Mouse (Mus musculus) olfactory bulb, adult 2 months (tissue): ENCODE results near the gene Nme8. TPM values are rescaled to one million over a fixed set of nuclear protein-coding genes. Genes with fewer than 3 reads are reported as not detected.

Experiments
- H3K27ac ChIP-seq: fragments of 200-500 bp; 2 replicates; pipeline ENCODE4 v1.5.1; 2012; ENCODE audit warnings: low read depth, low read length; ENCODE audit not compliant: insufficient read depth
- H3K4me1 ChIP-seq: fragments of 200-500 bp; 2 replicates; pipeline ENCODE4 v1.6.1; 2012; ENCODE audit warnings: low read length; ENCODE audit not compliant: control insufficient read depth, insufficient read depth
- H3K4me3 ChIP-seq: fragments of 200-500 bp; 2 replicates; pipeline ENCODE4 v1.5.1; 2012; ENCODE audit warnings: mild to moderate bottlenecking, low read depth, low read length, moderate library complexity; ENCODE audit not compliant: insufficient read depth
- CTCF ChIP-seq: fragments of 200-500 bp; IDR thresholded peaks from 2 replicates; pipeline ENCODE4 v1.5.1; 2012; ENCODE audit warnings: low read depth, mild to moderate bottlenecking, low read length, moderate library complexity; ENCODE audit not compliant: insufficient read depth
- POLR2A ChIP-seq: fragments of 200-500 bp; IDR thresholded peaks from 2 replicates; pipeline ENCODE4 v1.6.1; 2012; ENCODE audit warnings: mild to moderate bottlenecking, low read depth, low read length, moderate library complexity; ENCODE audit not compliant: insufficient read depth
- WGBS: fragments of 180-500 bp; shearing (Covaris S2); methylation state at CpG from one replicate; pipeline ENCODE4 v1.1.7; 2018; 5-methylcytosine and 5-hydroxymethylcytosine counted together
- polyA plus RNA-seq: library from polyadenylated mRNA; stranded (reverse); fragments of >200 nt; gene quantifications from 2 replicates; pipeline ENCODE4 v1.2.4, GENCODE M21; 2012; ENCODE audit warnings: low replicate concordance; ENCODE audit not compliant: missing spikeins, insufficient read depth, insufficient read length

Gene Nme8
- polyA plus RNA-seq, 1 experiment, result not detected

DNA sequence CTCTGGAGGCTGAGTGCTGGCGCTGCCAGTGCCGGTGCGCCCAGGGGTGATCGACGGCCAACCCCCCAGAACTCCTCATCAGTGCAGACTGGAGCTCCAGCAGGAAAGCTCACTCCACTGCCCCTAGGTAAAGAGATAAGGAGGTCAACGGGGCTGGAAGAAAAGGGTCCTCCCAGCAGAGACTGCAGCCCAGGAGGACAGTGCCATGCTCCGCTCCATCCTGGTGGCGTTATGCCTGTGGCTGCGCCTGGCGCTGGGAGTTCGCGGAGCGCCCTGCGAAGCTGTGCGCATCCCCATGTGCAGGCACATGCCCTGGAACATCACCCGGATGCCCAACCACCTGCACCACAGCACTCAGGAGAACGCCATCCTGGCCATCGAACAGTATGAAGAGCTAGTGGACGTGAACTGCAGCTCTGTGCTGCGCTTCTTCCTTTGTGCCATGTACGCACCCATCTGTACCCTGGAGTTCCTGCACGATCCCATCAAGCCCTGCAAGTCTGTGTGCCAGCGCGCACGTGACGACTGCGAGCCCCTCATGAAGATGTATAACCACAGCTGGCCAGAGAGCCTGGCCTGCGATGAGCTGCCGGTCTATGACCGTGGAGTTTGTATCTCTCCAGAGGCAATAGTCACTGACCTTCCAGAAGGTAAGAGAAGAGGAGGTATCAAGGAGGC, 74.2 kb downstream of the Nme8 start:
- peak overlapping the region; percentile 53 for H3K4me3 ChIP-seq
- no peak overlapping the region for H3K27ac ChIP-seq
- 18% methylated on average over 30 of the region's 30 CpGs for WGBS
- TF ChIP-seq CTCF (no peak), POLR2A (no peak)
- H3K4me1 ChIP-seq, result peaks cover 11% of the 10 kb centered on the region

DNA sequence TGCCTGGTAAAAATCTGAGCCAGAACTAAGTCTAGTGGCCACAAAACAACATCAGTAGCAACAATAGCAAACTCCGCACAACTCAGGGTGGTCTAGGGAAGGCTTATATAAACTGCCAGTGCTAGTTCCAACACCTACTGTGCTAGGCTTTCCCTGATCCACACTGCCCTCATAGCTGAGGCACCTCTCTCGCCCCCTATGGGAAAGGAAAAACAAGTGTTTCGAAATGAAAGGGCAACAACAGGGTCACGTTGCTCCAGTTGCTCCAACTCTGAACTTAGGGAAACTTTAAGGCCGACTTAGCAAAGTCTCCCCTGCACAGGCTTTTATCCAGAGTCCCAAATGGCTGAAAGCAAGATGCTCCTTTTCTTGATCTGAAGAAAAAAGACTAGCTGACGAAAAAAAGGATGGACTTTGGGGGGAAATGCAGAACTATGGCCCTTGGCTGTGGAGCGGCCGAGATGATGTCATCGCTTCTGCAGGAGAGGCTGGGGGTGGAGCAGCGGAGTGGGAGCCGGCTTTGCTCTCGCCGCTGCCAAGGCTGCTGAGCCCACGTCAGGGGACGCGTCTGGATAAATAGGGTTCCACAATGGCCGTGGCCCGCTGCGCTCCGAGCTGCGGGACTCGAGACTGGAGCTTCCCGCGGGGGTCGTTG, 74.9 kb downstream of the Nme8 start, which contains the start of gene Sfrp4:
Gene Sfrp4, plus strand, starts transcription at position 532 of the 655 bp plus-strand sequence.
- WGBS, result 3% methylated on average over 25 of the region's 25 CpGs

DNA sequence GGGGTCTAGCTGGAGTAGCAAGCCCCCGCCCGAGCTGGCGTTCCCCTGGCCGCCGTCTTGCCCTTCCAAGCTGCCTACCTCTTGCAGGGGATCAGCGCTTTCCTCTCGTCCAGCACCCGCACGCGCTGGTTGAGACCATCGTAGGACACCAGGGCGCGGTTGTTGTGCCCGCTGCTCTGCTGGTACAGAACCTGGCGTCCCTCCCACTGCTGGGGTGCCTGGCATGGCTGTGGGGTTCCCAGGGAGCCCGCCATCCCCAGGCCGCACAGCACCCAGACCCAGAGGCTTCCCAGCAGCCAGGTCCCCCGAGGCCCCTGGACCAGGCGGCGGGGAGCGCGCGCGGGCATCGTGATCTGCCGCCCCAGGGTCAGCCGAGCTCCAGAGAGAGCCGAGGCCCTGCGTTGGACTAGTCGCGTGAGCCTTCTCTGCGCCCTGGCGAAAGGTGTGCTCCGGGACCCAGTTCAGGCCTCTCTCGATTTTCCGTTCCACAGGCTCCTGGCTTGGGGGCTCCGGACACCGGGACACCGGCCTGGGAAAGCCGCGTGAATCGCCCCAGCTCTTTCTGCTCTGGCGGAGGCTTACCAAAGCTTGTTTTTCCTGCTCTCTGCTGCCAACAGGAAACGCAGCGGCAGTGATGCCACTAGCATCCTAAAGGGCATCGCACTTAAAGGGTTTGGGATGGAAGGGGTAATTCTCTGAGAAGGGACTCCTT, 78.2 kb downstream of the Nme8 start, which contains the start of gene Epdr1:
Gene Epdr1, minus strand, starts transcription at position 712 of the 712 bp plus-strand sequence.
- peaks cover 11% of the 10 kb centered on the region for H3K4me1 ChIP-seq
- under 1% methylated on average over 46 of the region's 46 CpGs for WGBS
- peak within 1 kb of the TSS; percentile 72 for H3K4me3 ChIP-seq
- TF ChIP-seq POLR2A (peak; percentile 49; the same call in 1 of the 2 replicates), CTCF (peak; percentile 68)
- peak within 1 kb of the TSS; percentile 77 for H3K27ac ChIP-seq

More for the DNA sequence above, 74.9 kb downstream of the Nme8 start, which contains the start of gene Sfrp4:
- peaks cover 11% of the 10 kb centered on the region for H3K4me1 ChIP-seq
- TF ChIP-seq POLR2A (no peak), CTCF (no peak)
- peak within 1 kb of the TSS; percentile 53 for H3K4me3 ChIP-seq
- no peak within 1 kb of the TSS for H3K27ac ChIP-seq

DNA sequence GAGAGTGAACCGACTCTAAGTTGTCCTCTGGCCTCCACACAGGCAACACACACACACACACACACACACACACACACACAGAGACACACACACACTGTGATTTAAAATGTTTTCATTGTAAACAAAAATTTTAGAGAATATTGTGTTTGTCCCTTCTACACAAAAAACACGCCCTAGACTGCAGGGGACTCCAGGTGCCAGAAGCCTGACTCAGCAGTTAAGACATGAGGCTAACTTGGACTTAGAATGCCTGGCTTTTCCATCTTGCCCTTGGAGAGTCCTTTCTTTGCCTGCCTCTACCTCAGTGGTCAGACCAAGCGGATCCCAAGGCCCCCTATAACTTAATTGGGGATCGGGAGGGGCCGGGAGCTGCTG, 78.8 kb downstream of the Nme8 start:
- peak overlapping the region; percentile 77 for H3K27ac ChIP-seq
- TF ChIP-seq POLR2A, result no peak
- TF ChIP-seq CTCF, result no peak
- peaks cover 11% of the 10 kb centered on the region for H3K4me1 ChIP-seq
- 4% methylated on average over 5 of the region's 5 CpGs for WGBS
- peak overlapping the region; percentile 72 for H3K4me3 ChIP-seq

DNA sequence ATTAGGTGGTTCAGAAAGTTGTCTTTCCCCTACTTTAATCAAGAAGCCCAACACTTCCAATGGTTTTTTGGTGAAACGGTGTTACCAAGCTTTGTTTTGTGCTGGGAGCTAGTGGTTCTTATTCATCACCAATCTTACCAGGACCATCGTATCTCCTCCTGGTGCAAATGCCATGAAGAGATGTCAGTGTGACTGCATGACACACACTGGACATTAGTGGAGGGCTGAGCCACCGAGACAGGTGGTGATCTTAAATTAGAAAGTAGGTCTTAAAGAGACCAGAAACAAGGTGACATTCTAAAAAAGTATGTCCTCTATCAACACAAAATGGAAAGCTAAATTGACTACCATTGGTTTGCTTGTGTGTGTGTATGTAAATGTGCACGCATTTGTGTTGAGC, 79.5 kb downstream of the Nme8 start:
- Histone ChIP-seq H3K27ac (no peak overlapping the region), H3K4me1 (peaks cover 3% of the 10 kb centered on the region), H3K4me3 (no peak overlapping the region)
- WGBS, result 87% methylated on average over 4 of the region's 4 CpGs
- no peak for TF ChIP-seq CTCF
- TF ChIP-seq POLR2A, result no peak

DNA sequence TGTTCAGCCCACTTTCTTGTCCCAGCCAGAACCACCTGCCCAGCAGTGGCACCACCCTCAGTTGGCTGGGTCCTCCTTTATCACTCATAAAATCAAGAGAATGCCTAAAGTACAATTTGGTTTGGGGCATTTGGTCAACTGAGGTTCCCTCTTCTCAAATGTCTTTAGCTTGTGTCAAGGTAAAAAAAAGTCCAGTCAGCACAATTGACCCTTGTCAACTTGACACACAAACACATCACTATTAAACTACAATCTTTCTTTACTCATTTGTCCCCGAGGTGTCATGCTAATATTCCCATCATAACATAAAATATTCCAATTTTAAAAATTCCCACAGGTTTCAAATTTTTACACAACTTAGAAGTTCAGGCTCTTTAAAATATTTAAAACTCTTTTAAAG, 83.3 kb downstream of the Nme8 start:
- 94% methylated on average over 1 of the region's 1 CpGs for WGBS
- no peak overlapping the region for H3K4me3 ChIP-seq
- H3K27ac ChIP-seq, result no peak overlapping the region
- no peaks in the 10 kb centered on the region for H3K4me1 ChIP-seq
- TF ChIP-seq POLR2A (no peak), CTCF (no peak)

DNA sequence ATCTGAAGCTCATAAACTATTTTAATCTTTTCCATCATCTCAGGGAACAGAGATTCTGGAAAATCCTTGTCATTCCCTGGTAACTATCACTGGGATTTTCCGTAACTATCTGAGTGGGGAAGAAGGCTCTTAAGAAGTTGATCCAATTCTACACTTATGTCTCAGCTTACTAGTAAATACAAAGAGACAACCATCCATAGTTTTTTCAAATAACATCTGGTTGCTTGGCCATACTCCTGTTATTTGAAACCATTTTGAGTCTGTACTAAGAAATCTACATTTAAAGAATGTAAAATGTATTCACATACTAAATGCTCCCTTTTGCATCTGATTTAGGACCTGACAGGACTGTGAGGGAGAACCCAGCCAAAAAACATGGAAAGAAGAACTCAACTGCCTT, 84.2 kb downstream of the Nme8 start:
- Histone ChIP-seq H3K4me3 (no peak overlapping the region), H3K4me1 (no peaks in the 10 kb centered on the region), H3K27ac (no peak overlapping the region)
- 94% methylated on average over 1 of the region's 1 CpGs for WGBS
- TF ChIP-seq POLR2A (no peak), CTCF (no peak)

DNA sequence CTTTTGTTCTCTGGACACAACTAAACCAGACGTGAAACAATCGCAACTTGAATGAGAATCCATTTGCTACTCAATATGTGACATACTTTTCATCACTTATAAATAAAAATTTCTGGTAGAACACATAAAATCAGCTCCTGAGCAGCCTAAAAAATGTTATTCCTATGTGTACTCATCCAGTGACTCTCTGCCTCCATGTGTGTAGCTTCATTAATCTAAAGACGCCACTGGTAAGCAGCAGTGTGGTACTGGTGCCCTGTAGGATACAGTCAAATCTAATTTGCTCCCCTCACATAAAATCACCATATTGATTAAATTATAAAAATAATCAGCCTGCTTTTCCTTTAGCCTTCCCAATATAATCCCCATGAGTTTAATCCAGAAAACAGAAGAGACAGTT, 84.6 kb downstream of the Nme8 start:
- Histone ChIP-seq H3K4me3 (no peak overlapping the region), H3K27ac (no peak overlapping the region), H3K4me1 (no peaks in the 10 kb centered on the region)
- WGBS, result 75% methylated on average over 3 of the region's 3 CpGs
- TF ChIP-seq POLR2A, result no peak
- TF ChIP-seq CTCF, result no peak

DNA sequence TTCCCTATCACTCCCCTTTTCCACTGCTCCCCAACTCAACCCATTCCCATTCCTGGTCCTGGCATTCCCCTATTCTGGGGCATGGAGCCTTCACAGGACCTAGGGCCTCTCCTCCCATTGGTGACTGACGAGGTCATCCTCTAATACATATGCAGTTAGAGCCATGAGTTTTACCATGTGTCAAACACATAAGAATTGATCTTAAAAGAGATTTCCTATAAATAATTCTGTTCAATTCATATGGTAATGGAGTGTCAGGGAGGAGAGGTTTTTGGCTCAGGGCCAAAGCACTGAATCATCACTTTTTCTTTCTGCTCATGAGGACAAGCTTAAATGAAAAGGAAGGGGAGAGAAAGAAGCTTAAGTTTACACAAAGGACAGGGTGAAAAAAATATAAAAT, 85.2 kb downstream of the Nme8 start:
- Histone ChIP-seq H3K27ac (no peak overlapping the region), H3K4me3 (no peak overlapping the region), H3K4me1 (no peaks in the 10 kb centered on the region)
- TF ChIP-seq POLR2A, result no peak
- TF ChIP-seq CTCF, result no peak
- 53% methylated on average over 1 of the region's 1 CpGs for WGBS
